Mouse (Mus musculus) lung, postnatal 0 days (tissue): ENCODE data around the gene Myo15b. TPM values are rescaled to one million over a fixed set of nuclear protein-coding genes. Genes with fewer than 3 reads are reported as not detected.
A peak's percentile ranks its signal among the peaks of the same experiment; 100 is the strongest.

Experiments
- ATAC-seq: fragments of 200-750 bp; cut with Nextera tagmentation; 2 replicates; pipeline ENCODE4 v1.8.0; 2017; ENCODE audit warnings: moderate library complexity
- DNase-seq: peaks from one replicate; pipeline ENCODE4 v3.0.0-alpha.2; 2016; ENCODE audit warnings: low spot score
- H3K27ac ChIP-seq: fragments of 300-500 bp; sonication (generic); 2 replicates; pipeline ENCODE4 v1.5.1; 2014; ENCODE audit warnings: antibody characterized with exemption, mild to moderate bottlenecking, low read length, mixed read lengths
- H3K27me3 ChIP-seq: fragments of 300-500 bp; sonication (generic); replicated peaks from 2 replicates; pipeline ENCODE4 v1.6.1; 2014; ENCODE audit warnings: low read length, mixed read lengths; ENCODE audit not compliant: insufficient read depth
- H3K36me3 ChIP-seq: fragments of 300-500 bp; sonication (generic); 2 replicates; pipeline ENCODE4 v1.6.1; 2014; ENCODE audit warnings: low read length, mixed read lengths; ENCODE audit not compliant: insufficient read depth
- H3K4me1 ChIP-seq: fragments of 300-500 bp; sonication (generic); 2 replicates; pipeline ENCODE4 v1.6.1; 2014; ENCODE audit warnings: antibody characterized with exemption, low read depth, low read length, mixed read lengths; ENCODE audit not compliant: insufficient read depth
- H3K4me2 ChIP-seq: fragments of 300-500 bp; sonication (generic); replicated peaks from 2 replicates; pipeline ENCODE4 v1.6.1; 2014; ENCODE audit warnings: low read depth, mild to moderate bottlenecking, low read length, moderate library complexity, mixed read lengths
- H3K4me3 ChIP-seq: fragments of 300-500 bp; sonication (generic); 2 replicates; pipeline ENCODE4 v1.5.1; 2014; ENCODE audit warnings: low read depth, low read length
- H3K9ac ChIP-seq: fragments of 300-500 bp; sonication (generic); replicated peaks from 2 replicates; pipeline ENCODE4 v1.6.1; 2014; ENCODE audit warnings: low read depth, mild to moderate bottlenecking
- H3K9me3 ChIP-seq: fragments of 300-500 bp; sonication (generic); 2 replicates; pipeline ENCODE4 v1.6.1; 2016; ENCODE audit warnings: low read length, mixed read lengths
- CTCF ChIP-seq: IDR thresholded peaks from 2 replicates; pipeline ENCODE4 v1.5.1; 2016; ENCODE audit warnings: antibody characterized with exemption, mild to moderate bottlenecking
- EP300 ChIP-seq: IDR thresholded peaks from 2 replicates; pipeline ENCODE4 v1.6.1; 2016; ENCODE audit warnings: antibody characterized with exemption, mild to moderate bottlenecking, control low read depth
- WGBS: fragments of 180-500 bp; shearing (Covaris S2); extraction: QIAGEN DNeasy Blood & Tissue Kit; methylation state at CpG from one replicate; pipeline ENCODE4 v1.1.7; 2014; 5-methylcytosine and 5-hydroxymethylcytosine counted together
- polyA plus RNA-seq: library from polyadenylated mRNA; unstranded; fragments of >200 nt; fragmentation: Nextera tagmentation; extraction: Ambion mirVana; gene quantifications from 2 replicates; pipeline ENCODE4 v1.2.1, GENCODE M21; 2015

Myo15b gene
- polyA plus RNA-seq, 1 experiment from 2014 or later: 0.57 TPM

GRCm38 (mm10) chr11:115919073-115919472, 60.9 kb downstream of the Myo15b start:
- ATAC-seq: no peak
- DNase-seq: no peak
- TF ChIP-seq CTCF (no peak), EP300 (no peak)
- H3K4me2 ChIP-seq: no peak overlapping the region
- no peak overlapping the region for H3K27ac ChIP-seq
- H3K36me3 ChIP-seq: no peaks in the 10 kb centered on the region
- no peak overlapping the region for H3K4me3 ChIP-seq
- WGBS: 85% methylated on average over 5 of the region's 5 CpGs
- no peak overlapping the region for H3K9ac ChIP-seq
- H3K4me1 ChIP-seq: no peaks in the 10 kb centered on the region
- no peaks in the 10 kb centered on the region for H3K27me3 ChIP-seq
- no peaks in the 10 kb centered on the region for H3K9me3 ChIP-seq

- TF ChIP-seq CTCF (peak; percentile 81), EP300 (no peak)
- 0 out of 2 replicates have a peak, but pooled peaks cover 2% of the 10 kb centered on the region for H3K36me3 ChIP-seq
- no peak overlapping the region for H3K27ac ChIP-seq
- WGBS: 40% methylated on average over 6 of the region's 6 CpGs
- no peaks in the 10 kb centered on the region for H3K9me3 ChIP-seq
- H3K27me3 ChIP-seq: no peaks in the 10 kb centered on the region
- DNase-seq (peak; percentile 74), ATAC-seq (no peak)
- H3K4me1 ChIP-seq: no peaks in the 10 kb centered on the region
- H3K4me3 ChIP-seq: no peak overlapping the region
- no peak overlapping the region for H3K9ac ChIP-seq
- H3K4me2 ChIP-seq: no peak overlapping the region
Observed at GRCm38 (mm10) chr11:115920110-115920818, 62.1 kb downstream of the Myo15b start.

GRCm38 (mm10) chr11:115921986-115922385, 63.8 kb downstream of the Myo15b start:
- Histone ChIP-seq H3K36me3 (0 out of 2 replicates have a peak, but pooled peaks cover 5% of the 10 kb centered on the region), H3K4me3 (no peak overlapping the region), H3K27ac (no peak overlapping the region), H3K9ac (no peak overlapping the region), H3K4me2 (no peak overlapping the region), H3K9me3 (no peaks in the 10 kb centered on the region), H3K4me1 (no peaks in the 10 kb centered on the region), H3K27me3 (no peaks in the 10 kb centered on the region)
- WGBS: 100% methylated on average over 1 of the region's 1 CpGs
- ATAC-seq (no peak), DNase-seq (no peak)
- TF ChIP-seq EP300: no peak
- no peak for TF ChIP-seq CTCF

GRCm38 (mm10) chr11:115929031-115929430, 70.8 kb downstream of the Myo15b start:
- no peak for TF ChIP-seq EP300
- TF ChIP-seq CTCF: no peak
- Histone ChIP-seq H3K4me3 (no peak overlapping the region), H3K4me2 (no peak overlapping the region), H3K36me3 (0 out of 2 replicates have a peak, but pooled peaks cover 11% of the 10 kb centered on the region), H3K27me3 (no peaks in the 10 kb centered on the region), H3K4me1 (peaks cover 4% of the 10 kb centered on the region; the same call in 1 of the 2 replicates), H3K9ac (no peak overlapping the region), H3K9me3 (no peaks in the 10 kb centered on the region), H3K27ac (no peak overlapping the region)
- 88% methylated on average over 8 of the region's 8 CpGs for WGBS
- ATAC-seq (no peak), DNase-seq (no peak)

- H3K9ac ChIP-seq: no peak overlapping the region
- DNase-seq (no peak), ATAC-seq (no peak)
- no peak for TF ChIP-seq CTCF
- TF ChIP-seq EP300: no peak
- WGBS: 83% methylated on average over 2 of the region's 3 CpGs
- no peak overlapping the region for H3K4me3 ChIP-seq
- H3K27me3 ChIP-seq: no peaks in the 10 kb centered on the region
- no peaks in the 10 kb centered on the region for H3K9me3 ChIP-seq
- 0 out of 2 replicates have a peak, but pooled peaks cover 11% of the 10 kb centered on the region for H3K36me3 ChIP-seq
- H3K4me1 ChIP-seq: peaks cover 7% of the 10 kb centered on the region; the same call in 1 of the 2 replicates
- H3K4me2 ChIP-seq: no peak overlapping the region
- H3K27ac ChIP-seq: no peak overlapping the region
Observed at GRCm38 (mm10) chr11:115929818-115930217, 71.6 kb downstream of the Myo15b start.

- WGBS: 65% methylated on average over 3 of the region's 3 CpGs
- peaks cover 7% of the 10 kb centered on the region; the same call in 1 of the 2 replicates for H3K4me1 ChIP-seq
- H3K36me3 ChIP-seq: 0 out of 2 replicates have a peak, but pooled peaks cover 7% of the 10 kb centered on the region
- no peak overlapping the region for H3K9ac ChIP-seq
- H3K4me3 ChIP-seq: no peak overlapping the region
- no peak for TF ChIP-seq EP300
- H3K27ac ChIP-seq: no peak overlapping the region
- H3K27me3 ChIP-seq: no peaks in the 10 kb centered on the region
- H3K9me3 ChIP-seq: no peaks in the 10 kb centered on the region
- ATAC-seq (no peak), DNase-seq (no peak)
- no peak overlapping the region for H3K4me2 ChIP-seq
Observed at GRCm38 (mm10) chr11:115931235-115931634, 73.0 kb downstream of the Myo15b start.
